19 mouse cellular contexts compared by ENCODE assay signal in the genomic region with DNA sequence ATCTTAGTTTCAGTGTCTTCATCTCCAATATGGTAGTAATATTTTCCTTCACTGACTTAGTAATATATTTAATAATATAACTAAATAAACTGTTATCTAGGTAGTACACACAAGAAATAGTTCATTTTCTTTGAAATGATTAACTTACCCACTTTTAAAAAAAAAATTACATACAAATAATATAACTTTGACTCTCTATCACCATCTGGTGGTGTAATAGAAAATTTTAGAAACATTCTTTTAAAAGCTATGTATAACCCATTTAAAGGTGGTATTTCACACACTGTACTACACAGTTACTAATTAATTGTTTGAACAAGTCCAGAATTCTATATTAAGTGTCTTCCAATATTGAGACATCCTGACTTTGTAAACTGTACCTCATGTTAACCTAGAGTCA. TPM values are rescaled to one million over a fixed set of nuclear protein-coding genes. Genes with fewer than 3 reads are reported as not detected.
A peak's percentile ranks its signal among the peaks of the same experiment; 100 is the strongest.
DNase-seq lines count a peak whose midpoint lies in the region; ATAC-seq and TF ChIP-seq lines count a peak whose summit lies in the region.
"Had no signal": no experiment of that assay in that cellular context is flagged by ENCODE, and none has a peak within 500 bp of the region (broad histone marks: within the 10 kb centered on the region; RNA-seq: fewer than 3 reads in every experiment).

No protein-coding gene starts in this region.

- no peaks in the 10 kb centered on the region for H3K36me3 ChIP-seq in forebrain, postnatal 0 days (ENCODE audit: insufficient read depth)
- no peaks in the 10 kb centered on the region for H3K36me3 ChIP-seq in forebrain, embryonic 11.5 days (ENCODE audit: control insufficient read depth, insufficient read depth, low read length)
- H3K36me3 ChIP-seq in lung, embryonic 14.5 days (ENCODE audit: insufficient read depth), result no peaks in the 10 kb centered on the region
- H3K36me3 ChIP-seq: embryonic facial prominence, embryonic 15.5 days; kidney, embryonic 15.5 days; limb, embryonic 13.5 days had no signal

- ATAC-seq in forebrain, postnatal 0 days, result no peak
- no peak for ATAC-seq in forebrain, embryonic 11.5 days (replicated peaks; ENCODE audit: low FRiP score)
- no peak for ATAC-seq in lung, embryonic 14.5 days (ENCODE audit: insufficient read depth)
- ATAC-seq in CD4-positive, CD25-positive, alpha-beta regulatory T cell, adult 4 months, result peak; percentile 60
- ATAC-seq in megakaryocyte progenitor cell, adult 5-6 weeks (replicated peaks; ENCODE audit: poor library complexity), result peak; percentile 31; the same call in 1 of the 2 replicates
- ATAC-seq: activated CD4-positive, CD25-positive, alpha-beta regulatory T cell, adult 4 months had no signal

- no peak for TF ChIP-seq CTCF in forebrain, postnatal 0 days (IDR thresholded peaks at IDR 0.05; ENCODE audit: low read depth)
- TF ChIP-seq CTCF in lung, embryonic 14.5 days (IDR thresholded peaks at IDR 0.05; ENCODE audit: low read depth), result 0 out of 2 replicates have a peak, but pooled peaks have one; percentile 17

- no peaks in the 10 kb centered on the region for H3K9me3 ChIP-seq in forebrain, postnatal 0 days (ENCODE audit: low read length)
- no peaks in the 10 kb centered on the region for H3K9me3 ChIP-seq in forebrain, embryonic 11.5 days (ENCODE audit: control insufficient read depth, low read length)
- H3K9me3 ChIP-seq in lung, embryonic 14.5 days (ENCODE audit: low read depth, low read length), result no peaks in the 10 kb centered on the region
- H3K9me3 ChIP-seq: embryonic facial prominence, embryonic 15.5 days; kidney, embryonic 15.5 days; limb, embryonic 13.5 days had no signal

- no peak overlapping the region for H3K9ac ChIP-seq in forebrain, postnatal 0 days
- no peak overlapping the region for H3K9ac ChIP-seq in forebrain, embryonic 11.5 days (ENCODE audit: low read length)
- H3K9ac ChIP-seq in lung, embryonic 14.5 days, result no peak overlapping the region
- H3K9ac ChIP-seq: embryonic facial prominence, embryonic 15.5 days; kidney, embryonic 15.5 days; limb, embryonic 13.5 days had no signal

- no peak overlapping the region for H3K4me3 ChIP-seq in forebrain, postnatal 0 days (ENCODE audit: low read depth, low read length)
- no peak overlapping the region for H3K4me3 ChIP-seq in forebrain, embryonic 11.5 days (ENCODE audit: low read depth, low read length)
- no peak overlapping the region for H3K4me3 ChIP-seq in lung, embryonic 14.5 days (ENCODE audit: low read depth, low read length)
- H3K4me3 ChIP-seq: embryonic facial prominence, embryonic 15.5 days; kidney, embryonic 15.5 days; limb, embryonic 13.5 days; myocyte had no signal

- no peak overlapping the region for H3K27ac ChIP-seq in forebrain, postnatal 0 days (ENCODE audit: low read depth, low read length)
- no peak overlapping the region for H3K27ac ChIP-seq in forebrain, embryonic 11.5 days (ENCODE audit: low read depth, low read length)
- no peak overlapping the region for H3K27ac ChIP-seq in lung, embryonic 14.5 days (ENCODE audit: low read depth)
- H3K27ac ChIP-seq: embryonic facial prominence, embryonic 15.5 days; kidney, embryonic 15.5 days; limb, embryonic 13.5 days had no signal

- H3K4me1 ChIP-seq in forebrain, postnatal 0 days (ENCODE audit: insufficient read depth), result no peaks in the 10 kb centered on the region
- H3K4me1 ChIP-seq in forebrain, embryonic 11.5 days (replicated peaks; ENCODE audit: control insufficient read depth, insufficient read depth, low read length), result no peaks in the 10 kb centered on the region
- H3K4me1 ChIP-seq in lung, embryonic 14.5 days (ENCODE audit: insufficient read depth), result no peaks in the 10 kb centered on the region
- H3K4me1 ChIP-seq: embryonic facial prominence, embryonic 15.5 days; kidney, embryonic 15.5 days; limb, embryonic 13.5 days had no signal

- DNase-seq in forebrain, postnatal 0 days, result peak; percentile 7
- DNase-seq in forebrain, embryonic 11.5 days (ENCODE audit: low spot score), result no peak
- DNase-seq in lung, embryonic 14.5 days, result peak; percentile 29
- no peak for DNase-seq in lung, adult 18-20 months
- no peak for DNase-seq in urinary bladder, postnatal 36 days (ENCODE audit: low spot score in 2 of 2)
- DNase-seq in T-cell, adult 2 months (ENCODE audit: low spot score), result no peak
- DNase-seq: cerebellum, adult 9-11 months; lung, postnatal 14 days had no signal

- H3K4me2 ChIP-seq in forebrain, postnatal 0 days (ENCODE audit: low read depth), result no peak overlapping the region
- no peak overlapping the region for H3K4me2 ChIP-seq in forebrain, embryonic 11.5 days (ENCODE audit: low read depth, low read length, severe bottlenecking)
- no peak overlapping the region for H3K4me2 ChIP-seq in lung, embryonic 14.5 days
- H3K4me2 ChIP-seq: embryonic facial prominence, embryonic 15.5 days; kidney, embryonic 15.5 days; limb, embryonic 13.5 days had no signal

- H3K27me3 ChIP-seq in forebrain, postnatal 0 days (ENCODE audit: insufficient read depth, low read length), result no peaks in the 10 kb centered on the region
- H3K27me3 ChIP-seq in forebrain, embryonic 11.5 days (ENCODE audit: control insufficient read depth, insufficient read depth, low read length), result no peaks in the 10 kb centered on the region
- H3K27me3 ChIP-seq in lung, embryonic 14.5 days (ENCODE audit: insufficient read depth, low read length), result no peaks in the 10 kb centered on the region
- H3K27me3 ChIP-seq: embryonic facial prominence, embryonic 15.5 days; kidney, embryonic 15.5 days; limb, embryonic 13.5 days had no signal

RNA-seq across cellular contexts. Expression of a gene that starts 53.9 kb away (rescaled TPM):
- total RNA-seq in forebrain, postnatal 0 days (2014; rRNA removed), result not detected in 2 replicates
- not detected in 2 replicates for polyA plus RNA-seq in forebrain, postnatal 0 days (2015; fragmentation: Nextera tagmentation; extraction: Ambion mirVana)
- polyA plus RNA-seq in forebrain, embryonic 11.5 days (2014; fragmentation: Nextera tagmentation; extraction: Ambion mirVana), result not detected in 2 replicates
- not detected in 2 replicates for polyA plus RNA-seq in lung, embryonic 14.5 days (2014; fragmentation: Nextera tagmentation; extraction: Ambion mirVana)
- not detected for polyA plus RNA-seq in CD4-positive, CD25-positive, alpha-beta regulatory T cell, adult 4 months (2017; shearing (Covaris generic))
- total RNA-seq in megakaryocyte progenitor cell, adult 5-6 weeks (2015), result not detected in 2 replicates
- not detected in 2 replicates for total RNA-seq in megakaryocyte progenitor cell, adult 5-6 weeks (2017)
- total RNA-seq: heart, adult 8-10 months; hematopoietic stem cell, adult 5-6 weeks; layer of hippocampus, postnatal 14 days had no signal
- polyA plus RNA-seq: activated CD4-positive, CD25-positive, alpha-beta regulatory T cell, adult 4 months; embryonic facial prominence, embryonic 15.5 days; kidney, embryonic 15.5 days; limb, embryonic 13.5 days; myocyte; spleen, adult 2 months had no signal

Comparison
In these comparisons a context has a peak if more than half of its experiments do, and no peak if none do; other contexts are left out.
1. DNase-seq: peak in forebrain, postnatal 0 days (single experiment) and lung, embryonic 14.5 days (single experiment); none in forebrain, embryonic 11.5 days (single experiment), lung, adult 18-20 months (0 of 2), urinary bladder, postnatal 36 days (0 of 2) and T-cell, adult 2 months (single experiment).
2. ATAC-seq: peak in CD4-positive, CD25-positive, alpha-beta regulatory T cell, adult 4 months (single experiment) and megakaryocyte progenitor cell, adult 5-6 weeks (single experiment); none in forebrain, postnatal 0 days (single experiment), forebrain, embryonic 11.5 days (single experiment) and lung, embryonic 14.5 days (single experiment).